Mouse (Mus musculus) intestine, embryonic 14.5 days (tissue): ENCODE measurements around the gene D030056L22Rik. TPM values are rescaled to one million over a fixed set of nuclear protein-coding genes. Genes with fewer than 3 reads are reported as not detected.

Experiments used
- ATAC-seq: fragments of 200-750 bp; cut with Nextera tagmentation; replicated peaks from 2 replicates; pipeline ENCODE4 v1.8.0; 2017; ENCODE audit warnings: low read depth, moderate number of reproducible peaks, moderate TSS enrichment, moderate library complexity; ENCODE audit not compliant: low FRiP score, low TSS enrichment
- DNase-seq: peaks from one replicate; pipeline ENCODE4 v3.0.0-alpha.2; 2018; ENCODE audit warnings: low spot score
- H3K27ac ChIP-seq: fragments of 300-500 bp; sonication (generic); 2 replicates; pipeline ENCODE4 v1.5.1; 2014; ENCODE audit warnings: low read depth, mild to moderate bottlenecking, control low read depth
- H3K27me3 ChIP-seq: fragments of 300-500 bp; sonication (generic); replicated peaks from 2 replicates; pipeline ENCODE4 v1.6.1; 2014; ENCODE audit warnings: low read length, control low read depth; ENCODE audit not compliant: control insufficient read depth, insufficient read depth
- H3K36me3 ChIP-seq: fragments of 300-500 bp; sonication (generic); 2 replicates; pipeline ENCODE4 v1.6.1; 2014; ENCODE audit warnings: low read length, control low read depth; ENCODE audit not compliant: control insufficient read depth, insufficient read depth
- H3K4me1 ChIP-seq: fragments of 300-500 bp; sonication (generic); replicated peaks from 2 replicates; pipeline ENCODE4 v1.6.1; 2014; ENCODE audit warnings: low read length, control low read depth, mixed read lengths; ENCODE audit not compliant: control insufficient read depth, insufficient read depth
- H3K4me2 ChIP-seq: fragments of 300-500 bp; sonication (generic); 2 replicates; pipeline ENCODE4 v1.6.1; 2014; ENCODE audit warnings: low read length
- H3K4me3 ChIP-seq: fragments of 300-500 bp; sonication (generic); 2 replicates; pipeline ENCODE4 v1.5.1; 2014; ENCODE audit warnings: low read depth, low read length, control low read depth, mixed read lengths
- H3K9ac ChIP-seq: fragments of 300-500 bp; sonication (generic); 2 replicates; pipeline ENCODE4 v1.6.1; 2014; ENCODE audit warnings: mild to moderate bottlenecking, low read length
- H3K9me3 ChIP-seq: fragments of 300-500 bp; sonication (generic); 2 replicates; pipeline ENCODE4 v1.6.1; 2016; ENCODE audit warnings: low read length, control low read depth; ENCODE audit not compliant: control insufficient read depth
- WGBS: fragments of 180-500 bp; shearing (Covaris S2); extraction: QIAGEN DNeasy Blood & Tissue Kit; methylation state at CpG from one replicate; pipeline ENCODE4 v1.1.7; 2014; 5-methylcytosine and 5-hydroxymethylcytosine counted together
- polyA plus RNA-seq: library from polyadenylated mRNA; unstranded; fragments of >200 nt; fragmentation: Nextera tagmentation; extraction: Ambion mirVana; gene quantifications from 2 replicates; pipeline ENCODE4 v1.2.1, GENCODE M21; 2014

D030056L22Rik gene
- polyA plus RNA-seq, 1 experiment from 2014 or later = 34.1 TPM

DNA sequence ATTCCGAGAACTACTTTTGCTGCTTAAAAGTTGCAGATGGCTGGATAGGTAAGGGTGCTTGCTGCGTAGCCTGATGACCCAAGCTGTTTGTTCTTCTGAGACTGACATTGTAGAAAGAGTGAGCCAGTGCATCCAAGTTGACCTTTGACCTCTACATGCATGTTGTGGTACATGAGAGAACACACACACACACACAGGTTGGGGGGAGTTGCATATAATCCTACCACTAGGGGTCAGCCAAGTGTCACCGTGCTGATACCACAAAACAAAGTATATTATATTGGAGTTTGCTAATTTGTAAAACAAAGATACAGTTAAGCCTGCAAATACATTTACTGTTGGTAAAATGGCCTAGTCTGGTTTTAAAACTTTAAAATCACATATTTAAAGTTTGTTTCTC is 25.4 kb upstream of the D030056L22Rik start:
- 68% methylated on average over 3 of the region's 3 CpGs for WGBS

DNA sequence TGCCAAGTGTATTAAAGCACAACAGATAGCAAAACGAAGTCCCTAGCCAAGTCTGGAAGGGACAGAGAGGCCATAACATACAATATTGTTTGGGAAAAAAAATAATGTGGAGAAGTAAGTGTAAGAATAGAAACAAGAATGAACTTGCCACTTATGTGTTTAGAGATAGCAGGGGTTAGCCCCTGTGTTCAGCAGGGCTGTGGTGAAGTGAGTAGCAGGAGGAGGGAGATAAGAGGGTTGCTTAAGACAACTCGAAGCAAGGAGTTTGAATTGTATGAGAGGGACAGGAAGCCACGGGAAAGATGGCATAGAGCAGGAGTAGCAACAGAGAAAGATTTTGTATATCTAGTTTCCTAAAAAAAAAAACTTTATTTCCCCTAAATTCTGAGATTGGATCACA is 20.8 kb upstream of the D030056L22Rik start:
- ATAC-seq (no peak), DNase-seq (no peak)
- Histone ChIP-seq H3K27ac (no peak overlapping the region), H3K4me1 (no peaks in the 10 kb centered on the region), H3K9ac (no peak overlapping the region), H3K36me3 (peaks cover 15% of the 10 kb centered on the region), H3K4me2 (no peak overlapping the region), H3K4me3 (no peak overlapping the region), H3K9me3 (no peaks in the 10 kb centered on the region), H3K27me3 (no peaks in the 10 kb centered on the region)
- WGBS = 87% methylated on average over 3 of the region's 3 CpGs

More for the DNA sequence above, 25.4 kb upstream of the D030056L22Rik start:
- H3K4me1 ChIP-seq = no peaks in the 10 kb centered on the region
- H3K4me2 ChIP-seq = no peak overlapping the region
- H3K36me3 ChIP-seq = peaks cover 8% of the 10 kb centered on the region
- peak; percentile 54 for DNase-seq
- no peak overlapping the region for H3K9ac ChIP-seq
- H3K9me3 ChIP-seq = no peaks in the 10 kb centered on the region
- H3K4me3 ChIP-seq = no peak overlapping the region
- no peak overlapping the region for H3K27ac ChIP-seq
- 0 out of 2 replicates have a peak, but pooled peaks have one; percentile 23 for ATAC-seq
- no peaks in the 10 kb centered on the region for H3K27me3 ChIP-seq

DNA sequence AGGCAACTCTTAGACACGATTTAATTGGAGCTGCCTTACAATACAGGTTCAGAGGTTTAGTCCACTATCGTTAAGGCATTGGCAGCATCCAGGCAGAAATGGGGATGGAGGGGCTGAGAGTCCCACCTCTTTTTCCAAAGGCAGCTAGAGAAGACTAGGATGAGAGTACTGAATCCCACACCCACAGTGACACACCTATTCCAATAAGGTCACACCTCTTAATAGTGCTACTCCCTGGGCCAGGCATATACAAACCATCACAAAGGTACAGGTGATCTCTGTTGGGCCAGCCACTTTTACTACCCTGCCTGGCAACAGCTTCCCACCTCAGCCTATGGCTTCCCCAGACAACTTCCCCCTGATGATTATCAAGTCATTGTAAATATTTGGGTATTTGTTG is 20.2 kb upstream of the D030056L22Rik start:
- DNase-seq (no peak), ATAC-seq (no peak)
- Histone ChIP-seq H3K36me3 (peaks cover 15% of the 10 kb centered on the region), H3K4me3 (no peak overlapping the region), H3K27me3 (no peaks in the 10 kb centered on the region), H3K4me1 (no peaks in the 10 kb centered on the region), H3K9me3 (no peaks in the 10 kb centered on the region), H3K9ac (no peak overlapping the region), H3K4me2 (no peak overlapping the region), H3K27ac (no peak overlapping the region)
- 89% methylated on average over 2 of the region's 2 CpGs for WGBS

DNA sequence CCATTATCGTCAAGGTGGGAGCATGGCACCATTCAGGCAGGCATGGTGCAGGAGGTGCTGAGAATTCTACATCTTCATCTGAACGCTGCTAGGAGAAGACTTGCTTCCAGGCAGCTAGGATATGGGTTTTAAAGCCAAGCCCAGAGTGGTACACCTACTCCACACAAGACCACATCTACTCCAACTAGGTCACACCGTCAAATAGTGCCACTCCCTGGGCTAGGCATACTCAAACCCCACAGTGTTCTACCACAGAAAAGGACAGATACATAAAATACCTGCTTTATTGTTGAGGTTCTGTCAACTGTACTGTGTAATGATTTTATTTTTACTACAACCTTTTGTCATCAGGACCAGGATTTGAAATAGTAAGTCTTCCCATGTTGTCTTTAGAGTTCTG is 17.9 kb upstream of the D030056L22Rik start:
- H3K9ac ChIP-seq = no peak overlapping the region
- H3K9me3 ChIP-seq = no peaks in the 10 kb centered on the region
- H3K4me1 ChIP-seq = no peaks in the 10 kb centered on the region
- 92% methylated on average over 3 of the region's 3 CpGs for WGBS
- ATAC-seq (no peak), DNase-seq (no peak)
- no peaks in the 10 kb centered on the region for H3K27me3 ChIP-seq
- H3K4me2 ChIP-seq = no peak overlapping the region
- peaks cover 22% of the 10 kb centered on the region for H3K36me3 ChIP-seq
- H3K4me3 ChIP-seq = no peak overlapping the region
- no peak overlapping the region for H3K27ac ChIP-seq

DNA sequence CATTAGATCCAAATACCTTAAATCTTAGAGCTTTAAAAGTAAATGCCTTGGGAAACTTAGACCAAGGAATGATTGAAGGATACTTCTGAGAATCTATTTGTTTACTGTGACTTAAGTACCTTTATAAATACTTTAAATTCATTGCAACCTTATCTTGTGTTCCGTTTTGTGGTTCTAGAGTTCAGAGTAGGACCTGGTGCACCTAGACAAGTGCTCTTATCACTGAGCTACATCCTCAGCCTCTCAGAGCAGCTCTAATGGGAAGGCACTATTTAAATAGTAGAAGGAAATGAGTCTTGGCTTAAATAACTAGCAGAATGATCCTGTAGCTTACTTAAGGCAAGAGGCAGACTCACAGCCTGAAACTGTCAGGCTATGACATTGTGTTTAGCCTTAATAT is 17.4 kb upstream of the D030056L22Rik start:
- WGBS = 67% methylated on average over 1 of the region's 1 CpGs
- H3K4me1 ChIP-seq = no peaks in the 10 kb centered on the region
- H3K9me3 ChIP-seq = no peaks in the 10 kb centered on the region
- ATAC-seq = no peak
- no peak for DNase-seq
- no peak overlapping the region for H3K9ac ChIP-seq
- no peak overlapping the region for H3K4me3 ChIP-seq
- no peak overlapping the region for H3K27ac ChIP-seq
- no peaks in the 10 kb centered on the region for H3K27me3 ChIP-seq
- H3K36me3 ChIP-seq = peaks cover 22% of the 10 kb centered on the region
- no peak overlapping the region for H3K4me2 ChIP-seq

GRCm38 (mm10) chr19:18708101-18708500 is 4.9 kb upstream of the D030056L22Rik start:
- H3K27me3 ChIP-seq = no peaks in the 10 kb centered on the region
- H3K4me2 ChIP-seq = no peak overlapping the region
- no peak overlapping the region for H3K9ac ChIP-seq
- H3K9me3 ChIP-seq = no peaks in the 10 kb centered on the region
- H3K36me3 ChIP-seq = no peaks in the 10 kb centered on the region
- H3K4me1 ChIP-seq = peaks cover 4% of the 10 kb centered on the region; the same call in 1 of the 2 replicates
- H3K4me3 ChIP-seq = no peak overlapping the region
- no peak for ATAC-seq
- DNase-seq = no peak
- H3K27ac ChIP-seq = no peak overlapping the region

DNA sequence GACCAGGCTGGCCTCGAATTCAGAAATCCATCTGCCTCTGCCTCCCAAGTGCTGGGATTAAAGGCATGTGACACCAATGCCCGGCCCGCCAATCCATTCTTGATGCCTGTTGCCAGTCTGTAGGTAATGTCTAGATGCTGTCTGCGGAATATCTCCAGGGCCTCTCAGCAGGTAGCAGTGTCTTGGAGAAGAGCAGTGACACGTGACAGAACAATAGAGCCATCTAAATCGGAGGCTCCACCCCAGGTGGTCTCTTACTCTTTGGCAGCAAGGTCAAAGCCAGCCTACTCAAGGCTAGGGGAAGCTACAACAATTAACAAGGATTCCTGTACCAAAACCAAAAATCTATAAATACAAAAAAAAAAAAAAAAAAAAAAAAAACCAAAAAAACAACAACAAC is 2.1 kb upstream of the D030056L22Rik start:
- 82% methylated on average over 6 of the region's 6 CpGs for WGBS
- Histone ChIP-seq H3K4me3 (no peak overlapping the region), H3K36me3 (no peaks in the 10 kb centered on the region), H3K9me3 (no peaks in the 10 kb centered on the region), H3K4me2 (no peak overlapping the region), H3K27ac (no peak overlapping the region), H3K4me1 (peaks cover 15% of the 10 kb centered on the region), H3K27me3 (no peaks in the 10 kb centered on the region), H3K9ac (no peak overlapping the region)
- DNase-seq (no peak), ATAC-seq (no peak)

GRCm38 (mm10) chr19:18711589-18711988 is 1.4 kb upstream of the D030056L22Rik start:
- no peaks in the 10 kb centered on the region for H3K9me3 ChIP-seq
- WGBS = 89% methylated on average over 9 of the region's 9 CpGs
- no peak overlapping the region for H3K27ac ChIP-seq
- ATAC-seq (no peak), DNase-seq (no peak)
- no peaks in the 10 kb centered on the region for H3K27me3 ChIP-seq
- no peak overlapping the region for H3K4me3 ChIP-seq
- peaks cover 15% of the 10 kb centered on the region for H3K4me1 ChIP-seq
- no peak overlapping the region for H3K4me2 ChIP-seq
- no peaks in the 10 kb centered on the region for H3K36me3 ChIP-seq
- H3K9ac ChIP-seq = no peak overlapping the region

- DNase-seq = no peak
- 54% methylated on average over 16 of the region's 16 CpGs for WGBS
These were observed 684 bp upstream of the D030056L22Rik start for GRCm38 (mm10) chr19:18712153-18712865.

More at GRCm38 (mm10) chr19:18712153-18712865, 684 bp upstream of the D030056L22Rik start:
- ATAC-seq = no peak
- H3K27me3 ChIP-seq = no peaks in the 10 kb centered on the region
- no peaks in the 10 kb centered on the region for H3K9me3 ChIP-seq
- H3K27ac ChIP-seq = peak overlapping the region; percentile 95
- peaks cover 2% of the 10 kb centered on the region for H3K36me3 ChIP-seq
- peak overlapping the region; percentile 90 for H3K4me3 ChIP-seq
- peaks cover 15% of the 10 kb centered on the region for H3K4me1 ChIP-seq
- H3K9ac ChIP-seq = peak overlapping the region; percentile 75
- peak overlapping the region; percentile 59 for H3K4me2 ChIP-seq
